ENCODE assay signal across 8 mouse cellular contexts in the genomic region with DNA sequence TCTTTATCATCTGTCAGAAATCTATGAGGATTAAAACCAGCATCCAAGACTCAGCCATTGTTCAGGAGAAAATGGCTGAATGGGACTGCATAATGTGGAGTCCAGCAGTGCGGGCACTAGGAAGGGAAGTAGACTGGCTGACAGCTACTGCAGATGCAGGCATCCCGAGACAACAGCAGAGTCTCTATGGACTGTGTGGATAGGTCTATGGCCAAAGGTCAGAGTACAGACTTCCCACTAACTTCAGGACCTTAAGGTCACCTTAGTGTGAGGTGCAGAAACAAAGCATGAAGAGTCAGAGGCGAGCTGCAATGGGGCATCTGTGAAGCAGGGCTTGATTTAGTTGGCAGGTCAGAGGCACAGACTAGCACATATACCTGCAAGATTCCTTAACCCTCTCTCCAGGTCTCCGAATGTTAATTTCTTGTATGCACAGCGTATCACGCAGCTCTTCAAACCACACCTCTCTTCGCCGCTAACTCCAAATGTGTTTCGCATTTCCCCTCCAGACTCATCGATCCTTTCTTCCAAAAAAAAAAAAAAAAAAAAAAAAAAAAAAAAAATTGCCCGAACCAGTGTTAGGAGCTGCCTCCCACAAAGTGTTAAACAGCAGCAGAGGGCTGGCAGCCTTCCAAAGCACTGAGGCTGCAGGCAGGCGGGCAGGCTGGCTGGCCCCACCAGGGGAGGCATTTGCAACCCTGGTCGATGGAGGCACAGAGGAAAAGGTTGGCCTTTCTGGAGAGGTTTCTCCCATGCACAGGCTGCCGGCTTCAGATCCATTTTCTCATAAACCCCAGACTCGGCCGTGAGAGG.
DNase-seq lines count a peak whose midpoint lies in the region; ATAC-seq and TF ChIP-seq lines count a peak whose summit lies in the region.

No protein-coding gene starts in this region.

- no peak overlapping the region for H3K4me3 ChIP-seq in lung, adult 2 months (replicated peaks; ENCODE audit: extremely low read depth, low read depth, low read length)
- H3K4me3 ChIP-seq in forebrain, embryonic 10.5 days, result no peak overlapping the region
- H3K4me3 ChIP-seq in intestine, embryonic 16.5 days (ENCODE audit: low read length), result no peak overlapping the region
- no peak overlapping the region for H3K4me3 ChIP-seq in midbrain, embryonic 15.5 days

- TF ChIP-seq CTCF in lung, adult 2 months (IDR thresholded peaks at IDR 0.05; ENCODE audit: insufficient read depth, low read length), result no peak

- no peaks in the 10 kb centered on the region; the same call in 1 of the 2 replicates for H3K4me1 ChIP-seq in lung, adult 2 months (ENCODE audit: control insufficient read depth, insufficient read depth, low read length)
- peaks cover 23% of the 10 kb centered on the region for H3K4me1 ChIP-seq in forebrain, embryonic 10.5 days
- peaks cover 3% of the 10 kb centered on the region for H3K4me1 ChIP-seq in intestine, embryonic 16.5 days (ENCODE audit: control insufficient read depth, insufficient read depth, low read length)
- peaks cover 31% of the 10 kb centered on the region for H3K4me1 ChIP-seq in midbrain, embryonic 15.5 days

- intact Hi-C loops in left cerebral cortex, postnatal 4 days (cut with DNase I), result no loop called here

- ATAC-seq in intestine, embryonic 16.5 days, result peak; percentile 72; the same call in 1 of the 2 replicates
- peak; percentile 68 for ATAC-seq in midbrain, embryonic 15.5 days (replicated peaks)

- H3K9me3 ChIP-seq in forebrain, embryonic 10.5 days, result no peaks in the 10 kb centered on the region
- H3K9me3 ChIP-seq in intestine, embryonic 16.5 days (ENCODE audit: control insufficient read depth, low read length), result no peaks in the 10 kb centered on the region
- no peaks in the 10 kb centered on the region for H3K9me3 ChIP-seq in midbrain, embryonic 15.5 days

- peak; percentile 6 for DNase-seq in lung, adult 2 months
- no peak for DNase-seq in lung, adult 18-20 months
- no peak for DNase-seq in forebrain, embryonic 10.5 days (ENCODE audit: extremely low spot score, low spot score)
- peak; percentile 84 for DNase-seq in left cerebral cortex, postnatal 4 days
- DNase-seq in spleen, adult 12 weeks (ENCODE audit: low spot score), result no peak
- DNase-seq in spleen, postnatal 36 days (ENCODE audit: low spot score in 2 of 2), result no peak

- no peak overlapping the region for H3K9ac ChIP-seq in intestine, embryonic 16.5 days (ENCODE audit: low read depth, low read length)
- 0 out of 2 replicates have a peak overlapping the region, but pooled peaks have one; percentile 11 for H3K9ac ChIP-seq in midbrain, embryonic 15.5 days

- no peak for TF ChIP-seq POLR2A in lung, adult 2 months (IDR thresholded peaks at IDR 0.05; ENCODE audit: borderline replicate concordance, extremely low read depth, low read depth, low read length)

- H3K27me3 ChIP-seq in forebrain, embryonic 10.5 days (ENCODE audit: poor library complexity, severe bottlenecking), result no peaks in the 10 kb centered on the region
- H3K27me3 ChIP-seq in intestine, embryonic 16.5 days (replicated peaks; ENCODE audit: control insufficient read depth, insufficient read depth, low read length), result no peaks in the 10 kb centered on the region
- no peaks in the 10 kb centered on the region for H3K27me3 ChIP-seq in midbrain, embryonic 15.5 days (replicated peaks)

- 19% methylated on average over 16 of the region's 16 CpGs for WGBS in lung, adult 2 months
- 41% methylated on average over 16 of the region's 16 CpGs for WGBS in forebrain, embryonic 10.5 days
- WGBS in intestine, embryonic 16.5 days, result 25% methylated on average over 16 of the region's 16 CpGs
- 8% methylated on average over 16 of the region's 16 CpGs for WGBS in midbrain, embryonic 15.5 days

- H3K4me2 ChIP-seq in intestine, embryonic 16.5 days (ENCODE audit: low read depth, low read length), result peak overlapping the region; percentile 13; the same call in 1 of the 2 replicates
- peak overlapping the region; percentile 9; the same call in 1 of the 2 replicates for H3K4me2 ChIP-seq in midbrain, embryonic 15.5 days

- H3K36me3 ChIP-seq in forebrain, embryonic 10.5 days (replicated peaks), result no peaks in the 10 kb centered on the region
- no peaks in the 10 kb centered on the region for H3K36me3 ChIP-seq in intestine, embryonic 16.5 days (ENCODE audit: control insufficient read depth, insufficient read depth, low read length)
- H3K36me3 ChIP-seq in midbrain, embryonic 15.5 days (replicated peaks), result no peaks in the 10 kb centered on the region

- H3K27ac ChIP-seq in forebrain, embryonic 10.5 days, result peak overlapping the region; percentile 76
- no peak overlapping the region for H3K27ac ChIP-seq in intestine, embryonic 16.5 days (ENCODE audit: low read length)
- H3K27ac ChIP-seq in midbrain, embryonic 15.5 days, result peak overlapping the region; percentile 83

Comparison
In these comparisons a context has a peak if more than half of its experiments do, and no peak if none do; other contexts are left out.
1. DNase-seq: peak in lung, adult 2 months (single experiment) and left cerebral cortex, postnatal 4 days (single experiment); none in lung, adult 18-20 months (0 of 2), forebrain, embryonic 10.5 days (single experiment), spleen, adult 12 weeks (single experiment) and spleen, postnatal 36 days (0 of 2).